Mouse (Mus musculus) urinary bladder, postnatal 25 days (tissue): Measurements from ENCODE around the gene Slc16a8.

Experiments
- DNase-seq: peaks from one replicate; pipeline ENCODE4 v3.0.0; 2022; ENCODE audit warnings: low spot score

The Slc16a8 gene

GRCm38 (mm10) chr15:79254661-79255060, at the start of gene Slc16a8:
Gene Slc16a8, minus strand, starts transcription at chr15:79254761.
- DNase-seq = no peak

GRCm38 (mm10) chr15:79303725-79304124, 49.2 kb upstream of the Slc16a8 start:
- DNase-seq = no peak

- DNase-seq = no peak
These were observed 45.1 kb upstream of the Slc16a8 start for GRCm38 (mm10) chr15:79299563-79300155.

GRCm38 (mm10) chr15:79298553-79298952, 44.0 kb upstream of the Slc16a8 start:
- no peak for DNase-seq

- DNase-seq = no peak
These were observed 38.2 kb upstream of the Slc16a8 start for GRCm38 (mm10) chr15:79292779-79293178.

- no peak for DNase-seq
These were observed 35.8 kb upstream of the Slc16a8 start for GRCm38 (mm10) chr15:79290340-79290739.

- no peak for DNase-seq
These were observed 34.9 kb upstream of the Slc16a8 start for GRCm38 (mm10) chr15:79289441-79289840.

- no peak for DNase-seq
These were observed 33.8 kb upstream of the Slc16a8 start for GRCm38 (mm10) chr15:79288387-79288786.

- no peak for DNase-seq
These were observed 32.5 kb upstream of the Slc16a8 start for GRCm38 (mm10) chr15:79287091-79287490.

- DNase-seq = no peak
These were observed 31.6 kb upstream of the Slc16a8 start for GRCm38 (mm10) chr15:79286141-79286540.

GRCm38 (mm10) chr15:79285399-79285798, 30.8 kb upstream of the Slc16a8 start, which contains the start of gene Baiap2l2:
Gene Baiap2l2, minus strand, starts transcription at chr15:79285537.
- DNase-seq = no peak

GRCm38 (mm10) chr15:79283371-79283770, 28.8 kb upstream of the Slc16a8 start:
- no peak for DNase-seq

GRCm38 (mm10) chr15:79282434-79282833, 27.9 kb upstream of the Slc16a8 start:
- no peak for DNase-seq

- no peak for DNase-seq
These were observed 26.8 kb upstream of the Slc16a8 start for GRCm38 (mm10) chr15:79281389-79281788.

GRCm38 (mm10) chr15:79280850-79281249, 26.3 kb upstream of the Slc16a8 start:
- no peak for DNase-seq

- DNase-seq = no peak
These were observed 25.6 kb upstream of the Slc16a8 start for GRCm38 (mm10) chr15:79280209-79280608.

GRCm38 (mm10) chr15:79277728-79278127, 23.2 kb upstream of the Slc16a8 start:
- no peak for DNase-seq

- DNase-seq = no peak
These were observed 18.5 kb upstream of the Slc16a8 start for GRCm38 (mm10) chr15:79273020-79273419.

GRCm38 (mm10) chr15:79271124-79271746, 16.7 kb upstream of the Slc16a8 start:
- DNase-seq = peak; percentile 55

GRCm38 (mm10) chr15:79270317-79271123, 16.0 kb upstream of the Slc16a8 start:
- peak; percentile 68 for DNase-seq

GRCm38 (mm10) chr15:79268521-79268920, 14.0 kb upstream of the Slc16a8 start:
- no peak for DNase-seq

GRCm38 (mm10) chr15:79265384-79265783, 10.8 kb upstream of the Slc16a8 start:
- DNase-seq = no peak

- DNase-seq = no peak
These were observed 9.2 kb upstream of the Slc16a8 start for GRCm38 (mm10) chr15:79263726-79264125.
